Mouse (Mus musculus) hindbrain, embryonic 16.5 days (tissue): Measurements from ENCODE around the gene Dnajc15. TPM values are rescaled to one million over a fixed set of nuclear protein-coding genes. Genes with fewer than 3 reads are reported as not detected.

Source experiments
- ATAC-seq: fragments of 200-750 bp; cut with Nextera tagmentation; 2 replicates; pipeline ENCODE4 v1.8.0; 2017; ENCODE audit warnings: moderate TSS enrichment, moderate library complexity
- H3K27ac ChIP-seq: fragments of 300-500 bp; sonication (generic); 2 replicates; pipeline ENCODE4 v1.5.1; 2014; ENCODE audit warnings: low read depth, mild to moderate bottlenecking, control low read depth, low read length, moderate library complexity
- H3K27me3 ChIP-seq: fragments of 300-500 bp; sonication (generic); replicated peaks from 2 replicates; pipeline ENCODE4 v1.6.1; 2014; ENCODE audit warnings: low read length; ENCODE audit not compliant: control insufficient read depth, insufficient read depth
- H3K36me3 ChIP-seq: fragments of 300-500 bp; sonication (generic); 2 replicates; pipeline ENCODE4 v1.6.1; 2014; ENCODE audit warnings: mild to moderate bottlenecking, low read length, moderate library complexity, mixed read lengths; ENCODE audit not compliant: control insufficient read depth, insufficient read depth
- H3K4me1 ChIP-seq: fragments of 300-500 bp; sonication (generic); 2 replicates; pipeline ENCODE4 v1.6.1; 2014; ENCODE audit warnings: low read depth, low read length; ENCODE audit not compliant: control insufficient read depth, insufficient read depth
- H3K4me2 ChIP-seq: fragments of 300-500 bp; sonication (generic); 2 replicates; pipeline ENCODE4 v1.6.1; 2014; ENCODE audit warnings: mild to moderate bottlenecking, low read length, control low read depth, moderate library complexity
- H3K4me3 ChIP-seq: fragments of 300-500 bp; sonication (generic); 2 replicates; pipeline ENCODE4 v1.5.1; 2014; ENCODE audit warnings: mild to moderate bottlenecking, low read length, control low read depth, moderate library complexity
- H3K9ac ChIP-seq: fragments of 300-500 bp; sonication (generic); 2 replicates; pipeline ENCODE4 v1.6.1; 2014; ENCODE audit warnings: low read depth, mild to moderate bottlenecking, control low read depth, low read length, moderate library complexity
- H3K9me3 ChIP-seq: fragments of 300-500 bp; sonication (generic); 2 replicates; pipeline ENCODE4 v1.6.1; 2014; ENCODE audit warnings: mild to moderate bottlenecking, low read length, moderate library complexity; ENCODE audit not compliant: control insufficient read depth
- WGBS: fragments of 180-500 bp; shearing (Covaris S2); extraction: QIAGEN DNeasy Blood & Tissue Kit; methylation state at CpG from one replicate; pipeline ENCODE4 v1.1.7; 2014; 5-methylcytosine and 5-hydroxymethylcytosine counted together
- polyA plus RNA-seq: library from polyadenylated mRNA; unstranded; fragments of >200 nt; fragmentation: Nextera tagmentation; extraction: Ambion mirVana; gene quantifications from 2 replicates; pipeline ENCODE4 v1.2.1, GENCODE M21; 2015

Gene Dnajc15
- polyA plus RNA-seq, 1 experiment from 2014 or later: 97.4 TPM

- H3K4me2 ChIP-seq: no peak overlapping the region
- WGBS: 86% methylated on average over 1 of the region's 1 CpGs
- no peaks in the 10 kb centered on the region for H3K27me3 ChIP-seq
- H3K4me3 ChIP-seq: no peak overlapping the region
- ATAC-seq: no peak
- no peaks in the 10 kb centered on the region for H3K9me3 ChIP-seq
- no peaks in the 10 kb centered on the region for H3K4me1 ChIP-seq
- no peak overlapping the region for H3K9ac ChIP-seq
- 0 out of 2 replicates have a peak, but pooled peaks cover 2% of the 10 kb centered on the region for H3K36me3 ChIP-seq
- H3K27ac ChIP-seq: no peak overlapping the region
Observed at GRCm38 (mm10) chr14:77845479-77845878, 29.4 kb downstream of the Dnajc15 start.

GRCm38 (mm10) chr14:77840574-77840973, 34.4 kb downstream of the Dnajc15 start:
- H3K36me3 ChIP-seq: 0 out of 2 replicates have a peak, but pooled peaks cover 2% of the 10 kb centered on the region
- 79% methylated on average over 6 of the region's 6 CpGs for WGBS
- no peak overlapping the region for H3K27ac ChIP-seq
- no peak overlapping the region for H3K4me3 ChIP-seq
- H3K4me1 ChIP-seq: no peaks in the 10 kb centered on the region
- H3K27me3 ChIP-seq: no peaks in the 10 kb centered on the region
- ATAC-seq: no peak
- no peak overlapping the region for H3K4me2 ChIP-seq
- H3K9me3 ChIP-seq: no peaks in the 10 kb centered on the region
- no peak overlapping the region for H3K9ac ChIP-seq

DNA sequence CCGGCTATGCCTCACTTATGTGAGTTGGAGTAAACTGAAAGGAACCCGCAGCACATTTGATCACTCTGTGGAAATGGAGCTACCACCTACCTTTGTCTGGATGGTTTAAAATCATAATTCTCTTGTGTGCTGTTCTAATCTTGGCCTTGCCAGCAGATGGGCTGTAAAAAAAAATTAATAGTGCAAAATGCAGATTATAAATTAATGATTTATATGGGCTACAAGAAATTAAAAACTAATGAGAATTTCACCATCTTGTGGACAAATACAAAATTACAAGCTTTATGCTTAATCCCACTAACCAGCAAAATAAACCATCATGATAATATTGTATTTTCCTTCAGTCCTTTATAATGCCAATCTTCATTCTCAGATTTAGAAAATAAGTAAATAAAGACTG, 34.8 kb downstream of the Dnajc15 start:
- Histone ChIP-seq H3K4me3 (no peak overlapping the region), H3K36me3 (0 out of 2 replicates have a peak, but pooled peaks cover 2% of the 10 kb centered on the region), H3K27ac (no peak overlapping the region), H3K27me3 (no peaks in the 10 kb centered on the region), H3K9me3 (no peaks in the 10 kb centered on the region), H3K4me1 (no peaks in the 10 kb centered on the region), H3K9ac (no peak overlapping the region), H3K4me2 (no peak overlapping the region)
- 79% methylated on average over 2 of the region's 2 CpGs for WGBS
- no peak for ATAC-seq

DNA sequence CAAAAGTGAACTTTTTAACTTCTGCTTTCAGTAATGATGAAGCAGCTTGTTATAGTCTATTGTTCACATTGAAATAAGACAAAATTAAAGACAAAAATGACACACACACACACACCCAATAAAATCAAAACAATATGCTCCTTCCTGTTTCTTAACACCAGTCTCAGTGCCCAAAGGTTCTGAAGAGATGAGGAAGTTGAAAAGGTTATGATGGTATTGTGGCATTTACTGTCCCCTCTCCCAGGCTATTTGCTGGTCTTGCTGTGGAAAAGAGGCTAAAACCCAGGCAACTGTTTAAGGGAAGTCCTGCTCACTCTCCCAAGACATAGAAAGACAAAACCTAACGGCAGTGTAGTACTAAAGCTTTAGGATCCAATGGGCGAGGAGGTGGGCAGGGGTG, 38.1 kb downstream of the Dnajc15 start:
- Histone ChIP-seq H3K36me3 (no peaks in the 10 kb centered on the region), H3K9me3 (no peaks in the 10 kb centered on the region), H3K9ac (no peak overlapping the region), H3K27me3 (no peaks in the 10 kb centered on the region), H3K4me2 (no peak overlapping the region), H3K4me3 (no peak overlapping the region), H3K27ac (no peak overlapping the region), H3K4me1 (no peaks in the 10 kb centered on the region)
- no peak for ATAC-seq
- WGBS: 91% methylated on average over 2 of the region's 2 CpGs

- Histone ChIP-seq H3K27ac (no peak overlapping the region), H3K27me3 (no peaks in the 10 kb centered on the region), H3K9ac (no peak overlapping the region), H3K4me2 (no peak overlapping the region), H3K9me3 (no peaks in the 10 kb centered on the region), H3K36me3 (no peaks in the 10 kb centered on the region), H3K4me1 (no peaks in the 10 kb centered on the region), H3K4me3 (no peak overlapping the region)
- ATAC-seq: no peak
Observed at GRCm38 (mm10) chr14:77832359-77832758, 42.6 kb downstream of the Dnajc15 start.

DNA sequence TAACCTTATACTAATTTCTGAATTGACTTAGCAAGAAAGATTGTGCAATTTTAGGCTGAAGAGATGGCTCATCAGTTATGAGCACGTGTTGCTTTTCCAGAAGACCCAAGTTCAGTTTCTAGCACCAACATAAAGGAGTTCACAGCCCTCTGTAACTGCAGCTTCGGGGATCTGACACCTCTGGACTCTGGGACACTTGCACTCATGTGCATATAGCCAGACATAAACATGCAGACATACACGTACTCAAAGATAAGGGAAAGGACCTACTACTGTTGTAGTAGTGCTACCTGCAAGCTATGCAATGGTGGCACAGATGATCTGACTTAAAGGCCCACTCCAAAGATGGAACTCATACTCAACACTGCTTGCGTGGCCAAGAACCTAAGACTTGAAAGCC, 43.0 kb downstream of the Dnajc15 start:
- WGBS: 92% methylated on average over 4 of the region's 4 CpGs
- Histone ChIP-seq H3K27ac (no peak overlapping the region), H3K4me3 (no peak overlapping the region), H3K4me1 (no peaks in the 10 kb centered on the region), H3K36me3 (no peaks in the 10 kb centered on the region), H3K27me3 (no peaks in the 10 kb centered on the region), H3K9ac (no peak overlapping the region), H3K4me2 (no peak overlapping the region), H3K9me3 (no peaks in the 10 kb centered on the region)
- ATAC-seq: no peak

- H3K9me3 ChIP-seq: no peaks in the 10 kb centered on the region
- 94% methylated on average over 4 of the region's 4 CpGs for WGBS
- H3K4me3 ChIP-seq: no peak overlapping the region
- no peak overlapping the region for H3K9ac ChIP-seq
- no peak overlapping the region for H3K27ac ChIP-seq
- H3K4me1 ChIP-seq: no peaks in the 10 kb centered on the region
- no peak for ATAC-seq
- no peak overlapping the region for H3K4me2 ChIP-seq
- H3K27me3 ChIP-seq: no peaks in the 10 kb centered on the region
- H3K36me3 ChIP-seq: no peaks in the 10 kb centered on the region
Observed at GRCm38 (mm10) chr14:77829673-77830072, 45.3 kb downstream of the Dnajc15 start.

GRCm38 (mm10) chr14:77825891-77826290, 49.0 kb downstream of the Dnajc15 start:
- ATAC-seq: no peak
- Histone ChIP-seq H3K27me3 (no peaks in the 10 kb centered on the region), H3K36me3 (no peaks in the 10 kb centered on the region), H3K4me3 (no peak overlapping the region), H3K4me2 (no peak overlapping the region), H3K27ac (no peak overlapping the region), H3K9ac (no peak overlapping the region), H3K9me3 (no peaks in the 10 kb centered on the region), H3K4me1 (no peaks in the 10 kb centered on the region)
- 67% methylated on average over 3 of the region's 3 CpGs for WGBS

- Histone ChIP-seq H3K27me3 (no peaks in the 10 kb centered on the region), H3K4me2 (no peak overlapping the region), H3K36me3 (no peaks in the 10 kb centered on the region), H3K9me3 (no peaks in the 10 kb centered on the region), H3K4me3 (no peak overlapping the region), H3K27ac (no peak overlapping the region), H3K9ac (no peak overlapping the region), H3K4me1 (no peaks in the 10 kb centered on the region)
- WGBS: 92% methylated on average over 6 of the region's 6 CpGs
- no peak for ATAC-seq
Observed at GRCm38 (mm10) chr14:77825121-77825520, 49.8 kb downstream of the Dnajc15 start.

DNA sequence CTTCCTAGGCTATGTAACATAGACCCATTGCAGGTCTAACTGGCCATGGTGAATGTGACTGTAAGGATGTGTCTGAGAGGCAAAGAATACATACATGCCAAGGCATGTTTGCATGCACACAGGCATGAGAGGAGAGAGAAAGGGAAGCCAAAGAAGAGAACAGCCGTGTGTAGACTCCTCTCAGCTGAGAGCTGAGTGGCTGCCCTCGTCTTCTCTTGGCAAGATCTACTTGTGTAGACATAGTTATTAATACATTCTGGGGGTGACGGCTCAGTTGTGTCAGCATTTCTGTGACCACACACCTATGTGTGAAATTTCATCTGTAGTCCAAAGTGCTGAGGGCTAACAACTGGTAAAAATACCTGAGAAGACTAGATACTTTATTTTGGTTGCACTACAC, 55.1 kb downstream of the Dnajc15 start:
- Histone ChIP-seq H3K9ac (no peak overlapping the region), H3K9me3 (no peaks in the 10 kb centered on the region), H3K27me3 (no peaks in the 10 kb centered on the region), H3K36me3 (no peaks in the 10 kb centered on the region), H3K4me3 (no peak overlapping the region), H3K27ac (no peak overlapping the region), H3K4me1 (peaks cover 3% of the 10 kb centered on the region; the same call in 1 of the 2 replicates), H3K4me2 (no peak overlapping the region)
- ATAC-seq: no peak
- WGBS: 89% methylated on average over 3 of the region's 3 CpGs
